Mouse (Mus musculus): ENCODE data around the gene Hnrnph3. TPM values are rescaled to one million over a fixed set of nuclear protein-coding genes. Genes with fewer than 3 reads are reported as not detected.

The Hnrnph3 gene
- polyA plus RNA-seq, 1 experiment: 83.8 TPM

- Histone ChIP-seq H3K4me3 (ENCODE audit: control insufficient read depth, low read depth, low read length) (no peak overlapping the region), H3K27ac (ENCODE audit: control insufficient read depth, insufficient read depth, low read depth, low read length) (no peak overlapping the region), H3K27me3 (ENCODE audit: control insufficient read depth, insufficient read depth, low read length) (no peaks in the 10 kb centered on the region), H3K36me3 (ENCODE audit: control insufficient read depth, insufficient read depth, low read length) (peaks cover 1% of the 10 kb centered on the region; the same call in 1 of the 2 replicates), H3K4me1 (ENCODE audit: control insufficient read depth, insufficient read depth, low read length) (no peaks in the 10 kb centered on the region)
- TF ChIP-seq CTCF (IDR thresholded peaks at IDR 0.05; ENCODE audit: control insufficient read depth, insufficient read depth, insufficient replicate concordance, low read depth, low read length): no peak
- TF ChIP-seq POLR2A (IDR thresholded peaks at IDR 0.05; ENCODE audit: control insufficient read depth, low read depth, low read length): no peak
Observed at GRCm38 (mm10) chr10:63011556-63011955, 12.5 kb downstream of the Hnrnph3 start.

- H3K4me3 ChIP-seq (ENCODE audit: control insufficient read depth, low read depth, low read length): no peak overlapping the region
- H3K27ac ChIP-seq (ENCODE audit: control insufficient read depth, insufficient read depth, low read depth, low read length): no peak overlapping the region
- no peaks in the 10 kb centered on the region for H3K27me3 ChIP-seq (ENCODE audit: control insufficient read depth, insufficient read depth, low read length)
- no peaks in the 10 kb centered on the region for H3K4me1 ChIP-seq (ENCODE audit: control insufficient read depth, insufficient read depth, low read length)
- TF ChIP-seq POLR2A (IDR thresholded peaks at IDR 0.05; ENCODE audit: control insufficient read depth, low read depth, low read length) (no peak), CTCF (IDR thresholded peaks at IDR 0.05; ENCODE audit: control insufficient read depth, insufficient read depth, insufficient replicate concordance, low read depth, low read length) (no peak)
- peaks cover 1% of the 10 kb centered on the region; the same call in 1 of the 2 replicates for H3K36me3 ChIP-seq (ENCODE audit: control insufficient read depth, insufficient read depth, low read length)
Observed at GRCm38 (mm10) chr10:63010268-63010667, 13.7 kb downstream of the Hnrnph3 start.

GRCm38 (mm10) chr10:63008193-63008592 lies 15.8 kb downstream of the Hnrnph3 start:
- Histone ChIP-seq H3K4me3 (ENCODE audit: control insufficient read depth, low read depth, low read length) (no peak overlapping the region), H3K27me3 (ENCODE audit: control insufficient read depth, insufficient read depth, low read length) (no peaks in the 10 kb centered on the region), H3K27ac (ENCODE audit: control insufficient read depth, insufficient read depth, low read depth, low read length) (no peak overlapping the region), H3K4me1 (ENCODE audit: control insufficient read depth, insufficient read depth, low read length) (no peaks in the 10 kb centered on the region), H3K36me3 (ENCODE audit: control insufficient read depth, insufficient read depth, low read length) (no peaks in the 10 kb centered on the region)
- TF ChIP-seq CTCF (IDR thresholded peaks at IDR 0.05; ENCODE audit: control insufficient read depth, insufficient read depth, insufficient replicate concordance, low read depth, low read length) (no peak), POLR2A (IDR thresholded peaks at IDR 0.05; ENCODE audit: control insufficient read depth, low read depth, low read length) (no peak)

GRCm38 (mm10) chr10:63004556-63004955 lies 19.5 kb downstream of the Hnrnph3 start:
- no peaks in the 10 kb centered on the region for H3K4me1 ChIP-seq (ENCODE audit: control insufficient read depth, insufficient read depth, low read length)
- H3K4me3 ChIP-seq (ENCODE audit: control insufficient read depth, low read depth, low read length): no peak overlapping the region
- no peak for TF ChIP-seq POLR2A (IDR thresholded peaks at IDR 0.05; ENCODE audit: control insufficient read depth, low read depth, low read length)
- TF ChIP-seq CTCF (IDR thresholded peaks at IDR 0.05; ENCODE audit: control insufficient read depth, insufficient read depth, insufficient replicate concordance, low read depth, low read length): no peak
- no peaks in the 10 kb centered on the region for H3K27me3 ChIP-seq (ENCODE audit: control insufficient read depth, insufficient read depth, low read length)
- no peak overlapping the region for H3K27ac ChIP-seq (ENCODE audit: control insufficient read depth, insufficient read depth, low read depth, low read length)
- no peaks in the 10 kb centered on the region for H3K36me3 ChIP-seq (ENCODE audit: control insufficient read depth, insufficient read depth, low read length)

- H3K27me3 ChIP-seq (ENCODE audit: control insufficient read depth, insufficient read depth, low read length): no peaks in the 10 kb centered on the region
- H3K27ac ChIP-seq (ENCODE audit: control insufficient read depth, insufficient read depth, low read depth, low read length): no peak overlapping the region
- TF ChIP-seq CTCF (IDR thresholded peaks at IDR 0.05; ENCODE audit: control insufficient read depth, insufficient read depth, insufficient replicate concordance, low read depth, low read length): no peak
- no peak for TF ChIP-seq POLR2A (IDR thresholded peaks at IDR 0.05; ENCODE audit: control insufficient read depth, low read depth, low read length)
- H3K4me3 ChIP-seq (ENCODE audit: control insufficient read depth, low read depth, low read length): no peak overlapping the region
- H3K4me1 ChIP-seq (ENCODE audit: control insufficient read depth, insufficient read depth, low read length): no peaks in the 10 kb centered on the region
- H3K36me3 ChIP-seq (ENCODE audit: control insufficient read depth, insufficient read depth, low read length): no peaks in the 10 kb centered on the region
Observed at GRCm38 (mm10) chr10:63003252-63003651, 20.8 kb downstream of the Hnrnph3 start.

GRCm38 (mm10) chr10:63000584-63000983 lies 23.4 kb downstream of the Hnrnph3 start:
- H3K27ac ChIP-seq (ENCODE audit: control insufficient read depth, insufficient read depth, low read depth, low read length): no peak overlapping the region
- no peaks in the 10 kb centered on the region for H3K4me1 ChIP-seq (ENCODE audit: control insufficient read depth, insufficient read depth, low read length)
- no peaks in the 10 kb centered on the region for H3K36me3 ChIP-seq (ENCODE audit: control insufficient read depth, insufficient read depth, low read length)
- no peaks in the 10 kb centered on the region for H3K27me3 ChIP-seq (ENCODE audit: control insufficient read depth, insufficient read depth, low read length)
- H3K4me3 ChIP-seq (ENCODE audit: control insufficient read depth, low read depth, low read length): no peak overlapping the region
- TF ChIP-seq POLR2A (IDR thresholded peaks at IDR 0.05; ENCODE audit: control insufficient read depth, low read depth, low read length) (no peak), CTCF (IDR thresholded peaks at IDR 0.05; ENCODE audit: control insufficient read depth, insufficient read depth, insufficient replicate concordance, low read depth, low read length) (no peak)

- Histone ChIP-seq H3K27me3 (ENCODE audit: control insufficient read depth, insufficient read depth, low read length) (no peaks in the 10 kb centered on the region), H3K36me3 (ENCODE audit: control insufficient read depth, insufficient read depth, low read length) (no peaks in the 10 kb centered on the region), H3K27ac (ENCODE audit: control insufficient read depth, insufficient read depth, low read depth, low read length) (no peak overlapping the region), H3K4me1 (ENCODE audit: control insufficient read depth, insufficient read depth, low read length) (peaks cover 2% of the 10 kb centered on the region; the same call in 1 of the 2 replicates), H3K4me3 (ENCODE audit: control insufficient read depth, low read depth, low read length) (no peak overlapping the region)
- TF ChIP-seq CTCF (IDR thresholded peaks at IDR 0.05; ENCODE audit: control insufficient read depth, insufficient read depth, insufficient replicate concordance, low read depth, low read length): no peak
- no peak for TF ChIP-seq POLR2A (IDR thresholded peaks at IDR 0.05; ENCODE audit: control insufficient read depth, low read depth, low read length)
Observed at GRCm38 (mm10) chr10:62993991-62994390, 30.0 kb downstream of the Hnrnph3 start.

GRCm38 (mm10) chr10:62990636-62991035 lies 33.4 kb downstream of the Hnrnph3 start:
- H3K4me3 ChIP-seq (ENCODE audit: control insufficient read depth, low read depth, low read length): peak overlapping the region; percentile 84

More at GRCm38 (mm10) chr10:62990636-62991035, 33.4 kb downstream of the Hnrnph3 start:
- H3K27ac ChIP-seq (ENCODE audit: control insufficient read depth, insufficient read depth, low read depth, low read length): no peak overlapping the region
- TF ChIP-seq CTCF (IDR thresholded peaks at IDR 0.05; ENCODE audit: control insufficient read depth, insufficient read depth, insufficient replicate concordance, low read depth, low read length): no peak
- TF ChIP-seq POLR2A (IDR thresholded peaks at IDR 0.05; ENCODE audit: control insufficient read depth, low read depth, low read length): no peak
- peaks cover 2% of the 10 kb centered on the region; the same call in 1 of the 2 replicates for H3K4me1 ChIP-seq (ENCODE audit: control insufficient read depth, insufficient read depth, low read length)
- no peaks in the 10 kb centered on the region for H3K36me3 ChIP-seq (ENCODE audit: control insufficient read depth, insufficient read depth, low read length)
- H3K27me3 ChIP-seq (ENCODE audit: control insufficient read depth, insufficient read depth, low read length): no peaks in the 10 kb centered on the region
